In the genomic region with DNA sequence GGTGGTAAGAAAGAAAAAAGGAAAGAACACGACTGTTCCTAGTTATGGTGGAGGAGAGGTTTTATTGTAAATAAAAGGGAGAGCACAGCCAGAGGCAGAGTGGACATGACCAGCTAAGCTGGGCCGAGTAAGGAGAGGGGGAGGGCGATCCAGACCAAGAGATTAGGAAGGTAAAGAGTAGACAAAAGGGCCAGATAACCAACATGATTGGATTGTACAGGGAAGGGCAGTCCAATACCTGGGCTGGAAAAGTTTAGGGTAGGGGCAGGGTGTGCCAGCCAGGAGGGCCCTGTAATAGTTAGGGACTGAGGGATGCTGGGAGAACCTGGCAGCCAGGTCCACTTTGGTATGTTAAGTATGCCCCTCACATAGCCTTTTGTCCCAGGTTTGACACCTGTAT, we compare ENCODE assay signal across 27 mouse cellular contexts. TPM values are rescaled to one million over a fixed set of nuclear protein-coding genes. Genes with fewer than 3 reads are reported as not detected.
DNase-seq lines count a peak whose midpoint lies in the region; ATAC-seq and TF ChIP-seq lines count a peak whose summit lies in the region.
"Had no signal": no experiment of that assay in that cellular context is flagged by ENCODE, and none has a peak within 500 bp of the region (broad histone marks: within the 10 kb centered on the region; RNA-seq: fewer than 3 reads in every experiment).

No protein-coding gene starts in this region.

- no peaks in the 10 kb centered on the region for H3K27me3 ChIP-seq in stomach, embryonic 14.5 days (ENCODE audit: control insufficient read depth, insufficient read depth, low read length)
- no peaks in the 10 kb centered on the region for H3K27me3 ChIP-seq in stomach, postnatal 0 days (ENCODE audit: control insufficient read depth, insufficient read depth, low read length)
- H3K27me3 ChIP-seq: embryonic facial prominence, embryonic 13.5 days; embryonic facial prominence, embryonic 15.5 days; forebrain, embryonic 12.5 days had no signal

- H3K9ac ChIP-seq in stomach, embryonic 14.5 days (replicated peaks; ENCODE audit: low read depth, low read length), result no peak overlapping the region
- no peak overlapping the region for H3K9ac ChIP-seq in stomach, postnatal 0 days (ENCODE audit: low read length)
- H3K9ac ChIP-seq: embryonic facial prominence, embryonic 13.5 days; embryonic facial prominence, embryonic 15.5 days; forebrain, embryonic 12.5 days had no signal

- peak; percentile 84 for DNase-seq in heart, adult 11 months
- DNase-seq in heart, adult 18-20 months, result no peak
- no peak for DNase-seq in stomach, postnatal 0 days (ENCODE audit: low spot score)
- DNase-seq: adrenal gland, adult 8-10 months; adrenal gland, postnatal 14 days; adrenal gland, postnatal 36 days; B cell, adult 2 months; cerebellum, adult 11 months; cerebellum, adult 18-20 months; cerebellum, adult 8-10 months; cerebellum, adult 9-11 months; cerebellum, postnatal 14 days; cerebellum, postnatal 36 days; embryo, embryonic 11 days had no signal

- no peak for TF ChIP-seq EP300 in stomach, postnatal 0 days (optimal IDR thresholded peaks at IDR 0.05)

- H3K4me1 ChIP-seq in stomach, embryonic 14.5 days (ENCODE audit: control insufficient read depth, insufficient read depth, low read length), result no peaks in the 10 kb centered on the region
- H3K4me1 ChIP-seq in stomach, postnatal 0 days (replicated peaks; ENCODE audit: control insufficient read depth, insufficient read depth), result no peaks in the 10 kb centered on the region
- H3K4me1 ChIP-seq: embryonic facial prominence, embryonic 13.5 days; embryonic facial prominence, embryonic 15.5 days; forebrain, embryonic 10.5 days; forebrain, embryonic 12.5 days had no signal

- TF ChIP-seq CTCF in stomach, postnatal 0 days (IDR thresholded peaks at IDR 0.05; ENCODE audit: low read depth), result no peak

- WGBS in stomach, embryonic 14.5 days, result 58% methylated on average over 3 of the region's 3 CpGs
- WGBS in stomach, postnatal 0 days, result 42% methylated on average over 3 of the region's 3 CpGs

- no peaks in the 10 kb centered on the region for H3K36me3 ChIP-seq in stomach, embryonic 14.5 days (ENCODE audit: control insufficient read depth, insufficient read depth, low read length)
- no peaks in the 10 kb centered on the region for H3K36me3 ChIP-seq in stomach, postnatal 0 days (ENCODE audit: control insufficient read depth, insufficient read depth, low read length)
- H3K36me3 ChIP-seq: embryonic facial prominence, embryonic 13.5 days; embryonic facial prominence, embryonic 15.5 days; forebrain, embryonic 10.5 days; forebrain, embryonic 12.5 days; G1E had no signal

- H3K4me2 ChIP-seq in stomach, embryonic 14.5 days (replicated peaks; ENCODE audit: low read depth, low read length), result no peak overlapping the region
- H3K4me2 ChIP-seq in stomach, postnatal 0 days (replicated peaks; ENCODE audit: low read depth), result no peak overlapping the region
- H3K4me2 ChIP-seq: embryonic facial prominence, embryonic 13.5 days; embryonic facial prominence, embryonic 15.5 days; forebrain, embryonic 12.5 days had no signal

- H3K4me3 ChIP-seq in stomach, embryonic 14.5 days (ENCODE audit: low read depth, low read length), result no peak overlapping the region
- no peak overlapping the region for H3K4me3 ChIP-seq in stomach, postnatal 0 days (ENCODE audit: low read depth, low read length)
- H3K4me3 ChIP-seq: embryonic facial prominence, embryonic 13.5 days; embryonic facial prominence, embryonic 15.5 days; erythroblast, embryonic 14.5 days; forebrain, embryonic 10.5 days; forebrain, embryonic 12.5 days had no signal

- no peak overlapping the region for H3K27ac ChIP-seq in stomach, embryonic 14.5 days (ENCODE audit: low read length)
- no peak overlapping the region for H3K27ac ChIP-seq in stomach, postnatal 0 days (replicated peaks)
- H3K27ac ChIP-seq: embryonic facial prominence, embryonic 13.5 days; embryonic facial prominence, embryonic 15.5 days; forebrain, embryonic 10.5 days; forebrain, embryonic 12.5 days had no signal

- H3K9me3 ChIP-seq in stomach, embryonic 14.5 days (ENCODE audit: control insufficient read depth, low read depth, low read length), result no peaks in the 10 kb centered on the region
- no peaks in the 10 kb centered on the region for H3K9me3 ChIP-seq in stomach, postnatal 0 days (ENCODE audit: control insufficient read depth, low read length)
- H3K9me3 ChIP-seq: embryonic facial prominence, embryonic 13.5 days; embryonic facial prominence, embryonic 15.5 days; forebrain, embryonic 10.5 days; forebrain, embryonic 12.5 days; G1E had no signal

- ATAC-seq in stomach, embryonic 14.5 days (ENCODE audit: insufficient number of reproducible peaks, insufficient read depth, low FRiP score, low read depth), result peak; percentile 61; the same call in 1 of the 2 replicates
- ATAC-seq in stomach, postnatal 0 days (ENCODE audit: low FRiP score, low TSS enrichment), result no peak
- no peak for ATAC-seq in cerebellum, adult (ENCODE audit: insufficient number of reproducible peaks, low FRiP score, low TSS enrichment)
- ATAC-seq: activated CD4-positive, CD25-positive, alpha-beta regulatory T cell, adult 4 months; CD4-positive, CD25-positive, alpha-beta regulatory T cell, adult 4 months; forebrain, embryonic 14.5 days; forebrain, embryonic 16.5 days; Patski had no signal

RNA-seq across cellular contexts. Expression of a gene that starts 23.2 kb away (rescaled TPM):
- 10 to 100 TPM; 63.8 to 68.7 TPM for total RNA-seq in heart, adult 18-20 months (2021)
- polyA plus RNA-seq in stomach, embryonic 14.5 days (2014; fragmentation: Nextera tagmentation; extraction: Ambion mirVana), result 23.8 and 24.6 TPM in 2 replicates
- polyA plus RNA-seq in stomach, postnatal 0 days (2015; fragmentation: Nextera tagmentation; extraction: Ambion mirVana), result 39.4 and 45.1 TPM in 2 replicates

RNA-seq across cellular contexts. Expression of a gene that starts 34.0 kb away (rescaled TPM):
- 100 to 1,000 TPM in 1 of 2 experiments, 10 to 100 TPM in 1; 83.6 to 151 TPM for total RNA-seq in heart, adult 18-20 months (2021)
- 46.0 and 47.4 TPM in 2 replicates for polyA plus RNA-seq in stomach, embryonic 14.5 days (2014; fragmentation: Nextera tagmentation; extraction: Ambion mirVana)
- 30.8 and 33.0 TPM in 2 replicates for polyA plus RNA-seq in stomach, postnatal 0 days (2015; fragmentation: Nextera tagmentation; extraction: Ambion mirVana)
